Mouse (Mus musculus) G1E (cell line): ENCODE results near the gene 1700102P08Rik. TPM values are rescaled to one million over a fixed set of nuclear protein-coding genes. Genes with fewer than 3 reads are reported as not detected.

Experiments
- ATAC-seq: 2 replicates; pipeline ENCODE4 v1.8.0; 2016; ENCODE audit warnings: mild to moderate bottlenecking; ENCODE audit not compliant: insufficient number of reproducible peaks, poor library complexity, low FRiP score, severe bottlenecking; ENCODE audit errors: extremely low read depth
- DNase-seq: peaks from one replicate; pipeline ENCODE4 v3.0.0; 2012; ENCODE audit warnings: low spot score
- H3K27me3 ChIP-seq: 2 replicates; pipeline ENCODE4 v1.6.1; 2012; ENCODE audit warnings: mild to moderate bottlenecking, low read length, inconsistent platforms; ENCODE audit not compliant: insufficient read depth
- H3K36me3 ChIP-seq: replicated peaks from 2 replicates; pipeline ENCODE3; 2012; ENCODE audit warnings: mild to moderate bottlenecking, inconsistent platforms
- H3K4me1 ChIP-seq: 2 replicates; pipeline ENCODE4 v1.6.1; 2012; ENCODE audit warnings: low read depth, low read length, inconsistent platforms, mixed read lengths; ENCODE audit not compliant: insufficient read depth
- H3K4me3 ChIP-seq: 2 replicates; pipeline ENCODE4 v1.5.1; 2012; ENCODE audit warnings: low read depth, mild to moderate bottlenecking, inconsistent platforms, low read length, moderate library complexity, mixed read lengths
- H3K9me3 ChIP-seq: replicated peaks from 2 replicates; pipeline ENCODE4 v1.6.1; 2012; ENCODE audit warnings: inconsistent platforms
- CTCF ChIP-seq: IDR thresholded peaks from 2 replicates; pipeline ENCODE4 v1.5.1; 2012; ENCODE audit warnings: low read depth, low read length, inconsistent platforms, mixed read lengths
- GATA1 ChIP-seq: IDR thresholded peaks from 2 replicates; pipeline ENCODE4 v1.6.1; 2012; ENCODE audit warnings: borderline replicate concordance, low read length, inconsistent platforms, mixed read lengths
- GATA2 ChIP-seq: IDR thresholded peaks from 2 replicates; pipeline ENCODE4 v1.6.1; 2012; ENCODE audit warnings: low read depth, low read length, inconsistent platforms, borderline replicate concordance
- POLR2AphosphoS5 ChIP-seq: IDR thresholded peaks from 2 replicates; pipeline ENCODE4 v1.6.1; 2012; ENCODE audit warnings: low read depth, low read length, inconsistent platforms; ENCODE audit not compliant: insufficient replicate concordance
- TAL1 ChIP-seq: conservative IDR thresholded peaks from 2 replicates; pipeline ENCODE4 v1.6.1; 2012; ENCODE audit warnings: low read depth, low read length, inconsistent platforms, mixed read lengths
- polyA plus RNA-seq: library from polyadenylated mRNA; stranded (reverse); fragments of >175 nt; gene quantifications from 2 replicates; pipeline ENCODE4 v1.2.3, GENCODE M21; 2012
- total RNA-seq, 2 experiments: library from RNA; stranded (forward) in 1 of 2; stranded (reverse) in 1 of 2; fragments of 200-1000 nt in 1 of 2; fragments of >200 nt in 1 of 2; fragmentation: Nextera tagmentation in 1 of 2; gene quantifications; 2 replicates each; pipeline ENCODE4 v1.2.3; 2014 to 2017

Gene 1700102P08Rik
- total and polyA plus RNA-seq, 3 experiments = 0.29 to 0.44 TPM; not detected in 1

GRCm38 (mm10) chr9:108453458-108453857 lies 60.9 kb downstream of the 1700102P08Rik start:
- ATAC-seq = no peak
- Histone ChIP-seq H3K4me3 (no peak overlapping the region), H3K4me1 (peaks cover 70% of the 10 kb centered on the region)

DNA sequence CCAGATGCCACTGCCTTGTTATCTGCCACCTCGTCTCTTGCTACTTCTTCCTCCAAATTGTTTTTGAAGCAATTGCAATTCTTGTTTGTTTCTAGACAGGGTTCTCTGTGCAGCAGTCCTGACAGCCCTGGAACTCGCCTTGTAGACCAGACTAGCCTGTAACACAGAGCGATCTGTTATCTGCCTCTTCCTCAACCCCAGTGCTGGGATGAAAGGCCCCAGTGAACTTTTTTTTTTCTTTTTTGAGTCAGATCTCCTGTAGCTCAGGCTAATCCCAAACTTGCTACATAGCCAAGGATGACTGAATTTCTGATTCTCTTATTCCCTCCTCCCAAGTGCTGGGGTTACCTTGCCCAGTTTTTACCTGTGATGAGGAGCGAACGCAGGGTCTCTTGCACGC lies 61.8 kb downstream of the 1700102P08Rik start:
- no peak for DNase-seq
- H3K36me3 ChIP-seq = peaks cover 20% of the 10 kb centered on the region
- no peak overlapping the region for H3K4me3 ChIP-seq
- no peak for ATAC-seq
- H3K4me1 ChIP-seq = peaks cover 74% of the 10 kb centered on the region
- TF ChIP-seq CTCF (no peak), GATA1 (no peak), POLR2AphosphoS5 (no peak), GATA2 (no peak), TAL1 (no peak)
- H3K27me3 ChIP-seq = no peaks in the 10 kb centered on the region
- H3K9me3 ChIP-seq = no peaks in the 10 kb centered on the region

More at GRCm38 (mm10) chr9:108453458-108453857, 60.9 kb downstream of the 1700102P08Rik start:
- H3K27me3 ChIP-seq = no peaks in the 10 kb centered on the region
- DNase-seq = no peak
- H3K9me3 ChIP-seq = no peaks in the 10 kb centered on the region
- TF ChIP-seq GATA1 (no peak), CTCF (no peak), TAL1 (no peak), GATA2 (no peak), POLR2AphosphoS5 (no peak)
- peaks cover 27% of the 10 kb centered on the region for H3K36me3 ChIP-seq

GRCm38 (mm10) chr9:108455747-108456571 lies 63.4 kb downstream of the 1700102P08Rik start:
- no peak for TF ChIP-seq GATA2
- no peak for TF ChIP-seq GATA1
- TF ChIP-seq POLR2AphosphoS5 = no peak
- TF ChIP-seq TAL1 = no peak
- no peak for TF ChIP-seq CTCF
- H3K36me3 ChIP-seq = peaks cover 5% of the 10 kb centered on the region
- no peak overlapping the region for H3K4me3 ChIP-seq
- H3K27me3 ChIP-seq = no peaks in the 10 kb centered on the region
- no peaks in the 10 kb centered on the region for H3K9me3 ChIP-seq
- peaks cover 68% of the 10 kb centered on the region for H3K4me1 ChIP-seq
- no peak for ATAC-seq
- DNase-seq = no peak

DNA sequence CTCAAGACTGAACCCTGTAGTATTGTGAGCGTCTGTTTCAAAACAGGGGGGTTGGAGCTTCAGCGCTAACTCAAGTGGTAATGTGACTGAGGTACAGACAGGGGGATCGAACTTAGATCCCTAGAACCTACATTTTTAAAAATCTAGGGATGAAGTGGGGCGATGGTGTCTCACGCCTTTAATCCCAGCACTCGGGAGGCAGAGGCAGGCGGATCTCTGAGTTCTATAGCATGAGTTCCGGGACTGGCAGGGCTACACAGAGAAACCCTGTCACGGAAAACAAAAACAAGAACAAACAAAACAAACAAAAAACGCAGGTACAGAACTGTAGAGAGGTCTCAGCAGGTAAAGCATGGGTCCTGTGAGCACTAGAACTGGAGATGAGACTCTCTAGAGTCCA lies 64.3 kb downstream of the 1700102P08Rik start:
- no peaks in the 10 kb centered on the region for H3K9me3 ChIP-seq
- H3K27me3 ChIP-seq = no peaks in the 10 kb centered on the region
- H3K36me3 ChIP-seq = peaks cover 11% of the 10 kb centered on the region
- TF ChIP-seq POLR2AphosphoS5 (no peak), TAL1 (no peak), CTCF (no peak), GATA2 (no peak), GATA1 (no peak)
- ATAC-seq (no peak), DNase-seq (no peak)
- H3K4me3 ChIP-seq = no peak overlapping the region
- peaks cover 67% of the 10 kb centered on the region for H3K4me1 ChIP-seq

GRCm38 (mm10) chr9:108459939-108460318 lies 67.3 kb downstream of the 1700102P08Rik start:
- ATAC-seq (no peak), DNase-seq (no peak)
- no peaks in the 10 kb centered on the region for H3K9me3 ChIP-seq
- H3K36me3 ChIP-seq = peaks cover 41% of the 10 kb centered on the region
- TF ChIP-seq GATA1 (no peak), TAL1 (no peak), CTCF (no peak), POLR2AphosphoS5 (no peak), GATA2 (no peak)
- peaks cover 62% of the 10 kb centered on the region for H3K4me1 ChIP-seq
- no peaks in the 10 kb centered on the region for H3K27me3 ChIP-seq
- peak overlapping the region; percentile 88 for H3K4me3 ChIP-seq

Other genes with a start within 250 kb of the 1700102P08Rik start
Only the 20 nearest of the 21 such genes appear.
- gene Bsn, start 202.4 kb upstream of the 1700102P08Rik start, total RNA-seq (2014; fragmentation: Nextera tagmentation) = 4.7 and 5.0 TPM in 2 replicates
- 2.8 and 3.1 TPM in 2 replicates for gene Bsn, start 202.4 kb upstream of the 1700102P08Rik start, total RNA-seq (2017)
- 6.1 and 7.9 TPM in 2 replicates for gene Bsn, start 202.4 kb upstream of the 1700102P08Rik start, polyA plus RNA-seq
- gene Dag1, start 128.8 kb upstream of the 1700102P08Rik start, total RNA-seq (2014; fragmentation: Nextera tagmentation) = 21.9 and 22.1 TPM in 2 replicates
- 6.0 and 6.1 TPM in 2 replicates for gene Dag1, start 128.8 kb upstream of the 1700102P08Rik start, total RNA-seq (2017)
- gene Dag1, start 128.8 kb upstream of the 1700102P08Rik start, polyA plus RNA-seq = 11.9 and 13.5 TPM in 2 replicates
- gene Nicn1, start 102.4 kb upstream of the 1700102P08Rik start, total RNA-seq (2014; fragmentation: Nextera tagmentation) = 17.6 and 20.2 TPM in 2 replicates
- gene Nicn1, start 102.4 kb upstream of the 1700102P08Rik start, total RNA-seq (2017) = 5.8 and 7.6 TPM in 2 replicates
- gene Nicn1, start 102.4 kb upstream of the 1700102P08Rik start, polyA plus RNA-seq = 0.35 and 0.52 TPM in 2 replicates
- gene Amt, start 96.0 kb upstream of the 1700102P08Rik start, total RNA-seq (2014; fragmentation: Nextera tagmentation) = 0.90 and 1.2 TPM in 2 replicates
- gene Amt, start 96.0 kb upstream of the 1700102P08Rik start, total RNA-seq (2017) = 0.44 and 0.93 TPM in 2 replicates
- gene Amt, start 96.0 kb upstream of the 1700102P08Rik start, polyA plus RNA-seq = 0.03 and 0.09 TPM in 2 replicates
- gene Rhoa, start 86.7 kb upstream of the 1700102P08Rik start, total RNA-seq (2014; fragmentation: Nextera tagmentation) = 409 and 426 TPM in 2 replicates
- gene Rhoa, start 86.7 kb upstream of the 1700102P08Rik start, total RNA-seq (2017) = 215 and 235 TPM in 2 replicates
- gene Rhoa, start 86.7 kb upstream of the 1700102P08Rik start, polyA plus RNA-seq = 122 and 136 TPM in 2 replicates
- gene Tcta, start 86.6 kb upstream of the 1700102P08Rik start, total RNA-seq (2014; fragmentation: Nextera tagmentation) = 24.2 TPM in 2 replicates
- gene Tcta, start 86.6 kb upstream of the 1700102P08Rik start, total RNA-seq (2017) = 11.9 and 14.6 TPM in 2 replicates
- 1.5 and 3.6 TPM in 2 replicates for gene Tcta, start 86.6 kb upstream of the 1700102P08Rik start, polyA plus RNA-seq
- gene Gpx1, start 53.9 kb upstream of the 1700102P08Rik start, total RNA-seq (2014; fragmentation: Nextera tagmentation) = 1,641 and 1,695 TPM in 2 replicates
- gene Gpx1, start 53.9 kb upstream of the 1700102P08Rik start, total RNA-seq (2017) = 1,228 and 1,354 TPM in 2 replicates
- gene Gpx1, start 53.9 kb upstream of the 1700102P08Rik start, polyA plus RNA-seq = 470 and 543 TPM in 2 replicates
- 126 and 131 TPM in 2 replicates for gene Usp4, start 45.0 kb upstream of the 1700102P08Rik start, total RNA-seq (2014; fragmentation: Nextera tagmentation)
- gene Usp4, start 45.0 kb upstream of the 1700102P08Rik start, total RNA-seq (2017) = 76.5 and 78.6 TPM in 2 replicates
- 60.8 and 97.3 TPM in 2 replicates for gene Usp4, start 45.0 kb upstream of the 1700102P08Rik start, polyA plus RNA-seq
- gene Ccdc36, start 35.7 kb downstream of the 1700102P08Rik start, total RNA-seq (2014; fragmentation: Nextera tagmentation) = not detected in 2 replicates
- 0.22 TPM in 1 of 2 replicates, not detected in the other for gene Ccdc36, start 35.7 kb downstream of the 1700102P08Rik start, total RNA-seq (2017)
- not detected in 2 replicates for gene Ccdc36, start 35.7 kb downstream of the 1700102P08Rik start, polyA plus RNA-seq
- gene BC048562, start 43.7 kb downstream of the 1700102P08Rik start, total RNA-seq (2014; fragmentation: Nextera tagmentation) = not detected in 2 replicates
- 0.22 TPM in 1 of 2 replicates, not detected in the other for gene BC048562, start 43.7 kb downstream of the 1700102P08Rik start, total RNA-seq (2017)
- gene BC048562, start 43.7 kb downstream of the 1700102P08Rik start, polyA plus RNA-seq = 0.08 TPM in 1 of 2 replicates, not detected in the other
- 52.4 and 53.0 TPM in 2 replicates for gene Ccdc71, start 67.7 kb downstream of the 1700102P08Rik start, total RNA-seq (2014; fragmentation: Nextera tagmentation)
- gene Ccdc71, start 67.7 kb downstream of the 1700102P08Rik start, total RNA-seq (2017) = 20.3 and 22.3 TPM in 2 replicates
- gene Ccdc71, start 67.7 kb downstream of the 1700102P08Rik start, polyA plus RNA-seq = 24.1 and 25.6 TPM in 2 replicates
- gene Klhdc8b, start 68.8 kb downstream of the 1700102P08Rik start, total RNA-seq (2014; fragmentation: Nextera tagmentation) = 14.7 and 21.2 TPM in 2 replicates
- 52.8 and 63.1 TPM in 2 replicates for gene Klhdc8b, start 68.8 kb downstream of the 1700102P08Rik start, total RNA-seq (2017)
- gene Klhdc8b, start 68.8 kb downstream of the 1700102P08Rik start, polyA plus RNA-seq = 112 and 116 TPM in 2 replicates
- gene Lamb2, start 86.9 kb downstream of the 1700102P08Rik start, total RNA-seq (2014; fragmentation: Nextera tagmentation) = 0.15 TPM in 1 of 2 replicates, not detected in the other
- gene Lamb2, start 86.9 kb downstream of the 1700102P08Rik start, total RNA-seq (2017) = 0.11 and 0.17 TPM in 2 replicates
- 0.07 TPM in 2 replicates for gene Lamb2, start 86.9 kb downstream of the 1700102P08Rik start, polyA plus RNA-seq
- gene Usp19, start 97.8 kb downstream of the 1700102P08Rik start, total RNA-seq (2014; fragmentation: Nextera tagmentation) = 70.6 and 197 TPM in 2 replicates
- gene Usp19, start 97.8 kb downstream of the 1700102P08Rik start, total RNA-seq (2017) = 41.3 and 44.7 TPM in 2 replicates
- 87.7 and 102 TPM in 2 replicates for gene Usp19, start 97.8 kb downstream of the 1700102P08Rik start, polyA plus RNA-seq
- gene Qars, start 114.9 kb downstream of the 1700102P08Rik start, total RNA-seq (2014; fragmentation: Nextera tagmentation) = 320 and 349 TPM in 2 replicates
- 196 and 201 TPM in 2 replicates for gene Qars, start 114.9 kb downstream of the 1700102P08Rik start, total RNA-seq (2017)
- 138 and 248 TPM in 2 replicates for gene Qars, start 114.9 kb downstream of the 1700102P08Rik start, polyA plus RNA-seq
- gene Qrich1, start 124.0 kb downstream of the 1700102P08Rik start, total RNA-seq (2014; fragmentation: Nextera tagmentation) = 179 and 214 TPM in 2 replicates
- 150 and 161 TPM in 2 replicates for gene Qrich1, start 124.0 kb downstream of the 1700102P08Rik start, total RNA-seq (2017)
- 99.7 and 143 TPM in 2 replicates for gene Qrich1, start 124.0 kb downstream of the 1700102P08Rik start, polyA plus RNA-seq
- gene Impdh2, start 167.5 kb downstream of the 1700102P08Rik start, total RNA-seq (2014; fragmentation: Nextera tagmentation) = 145 and 154 TPM in 2 replicates
- 247 and 299 TPM in 2 replicates for gene Impdh2, start 167.5 kb downstream of the 1700102P08Rik start, total RNA-seq (2017)
- 167 and 176 TPM in 2 replicates for gene Impdh2, start 167.5 kb downstream of the 1700102P08Rik start, polyA plus RNA-seq
- gene Ndufaf3, start 174.6 kb downstream of the 1700102P08Rik start, total RNA-seq (2014; fragmentation: Nextera tagmentation) = 25.6 and 31.8 TPM in 2 replicates
- 16.9 and 29.4 TPM in 2 replicates for gene Ndufaf3, start 174.6 kb downstream of the 1700102P08Rik start, total RNA-seq (2017)
- gene Ndufaf3, start 174.6 kb downstream of the 1700102P08Rik start, polyA plus RNA-seq = 11.7 and 17.7 TPM in 2 replicates
- gene Dalrd3, start 177.1 kb downstream of the 1700102P08Rik start, total RNA-seq (2014; fragmentation: Nextera tagmentation) = 48.3 and 49.1 TPM in 2 replicates
- gene Dalrd3, start 177.1 kb downstream of the 1700102P08Rik start, total RNA-seq (2017) = 48.3 and 65.3 TPM in 2 replicates
- 101 and 121 TPM in 2 replicates for gene Dalrd3, start 177.1 kb downstream of the 1700102P08Rik start, polyA plus RNA-seq
- 22.6 and 27.6 TPM in 2 replicates for gene Wdr6, start 185.9 kb downstream of the 1700102P08Rik start, total RNA-seq (2014; fragmentation: Nextera tagmentation)
- 36.3 and 39.2 TPM in 2 replicates for gene Wdr6, start 185.9 kb downstream of the 1700102P08Rik start, total RNA-seq (2017)
- 16.9 and 30.0 TPM in 2 replicates for gene Wdr6, start 185.9 kb downstream of the 1700102P08Rik start, polyA plus RNA-seq